Mouse (Mus musculus): Measurements from ENCODE around the gene Tpm1.

Gene Tpm1

DNA sequence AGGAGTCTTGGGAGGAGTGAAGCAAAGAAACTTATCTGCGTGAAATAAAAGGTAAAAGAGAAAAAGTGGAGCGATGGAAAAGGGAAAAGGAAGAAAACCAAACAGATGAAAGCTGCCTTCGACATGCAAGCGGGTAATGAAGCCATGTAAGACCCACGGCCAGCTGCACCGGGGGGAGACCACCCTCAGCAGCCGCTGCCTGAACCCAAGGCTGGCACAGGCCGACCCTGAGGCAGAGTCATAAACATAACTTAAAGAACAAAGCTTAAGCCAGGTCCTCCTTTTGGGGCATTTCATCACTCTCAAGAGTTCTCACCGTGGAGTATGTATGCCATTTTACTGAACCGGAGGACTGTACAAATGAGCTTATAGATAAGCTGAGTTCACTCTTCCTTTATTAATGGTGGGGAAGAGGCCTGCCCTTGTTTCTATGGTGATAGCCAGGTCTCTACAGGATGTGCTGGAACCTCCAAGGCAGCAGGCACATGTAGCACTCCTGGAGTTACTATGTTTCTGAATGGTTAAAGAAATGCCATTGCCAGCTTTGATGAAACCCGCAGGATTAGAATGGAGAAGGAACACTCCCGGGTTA is 21.0 kb downstream of the Tpm1 start:
- in situ Hi-C loops (cut with MboI, MseI): no loop called here

DNA sequence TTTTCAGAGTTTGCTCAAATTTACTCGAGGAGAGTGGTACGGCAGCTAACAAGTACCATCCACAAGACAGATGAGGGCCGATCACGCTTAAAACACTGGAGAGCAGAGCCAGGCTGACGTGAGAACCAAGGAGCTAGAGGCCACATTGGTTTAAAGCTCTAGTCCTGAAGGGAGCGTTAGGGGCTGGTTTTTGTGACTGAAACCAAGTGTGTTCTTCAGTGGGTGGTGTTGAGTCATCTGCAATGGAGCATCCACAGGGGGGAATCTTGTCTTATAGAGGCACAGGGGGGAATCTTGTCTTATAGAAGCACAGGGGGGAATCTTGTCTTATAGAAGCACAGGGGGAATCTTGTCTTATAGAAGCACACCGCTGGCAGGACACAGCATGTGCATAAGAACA is 22.3 kb downstream of the Tpm1 start:
- in situ Hi-C loops (cut with MboI, MseI): no loop called here

DNA sequence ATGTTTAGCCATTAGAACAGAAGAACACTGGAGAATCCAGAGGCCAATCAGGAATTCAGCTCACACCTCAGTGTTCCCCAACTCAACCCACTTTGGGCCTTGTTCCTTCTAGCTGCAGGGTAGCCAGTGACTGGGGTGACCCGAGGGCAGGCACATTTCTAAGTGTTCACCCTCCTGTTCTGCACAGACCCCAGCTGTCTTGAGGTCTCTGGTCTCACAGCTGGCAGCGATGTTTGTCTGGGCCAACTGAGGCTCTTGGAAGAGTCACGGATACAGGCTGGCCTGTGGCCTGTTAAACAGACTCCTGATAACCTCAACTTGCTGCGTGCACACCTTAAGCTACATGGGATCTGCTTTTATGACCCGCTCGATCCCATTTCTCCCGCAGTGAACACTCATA is 23.1 kb downstream of the Tpm1 start:
- in situ Hi-C loops (cut with MboI, MseI): no loop called here

DNA sequence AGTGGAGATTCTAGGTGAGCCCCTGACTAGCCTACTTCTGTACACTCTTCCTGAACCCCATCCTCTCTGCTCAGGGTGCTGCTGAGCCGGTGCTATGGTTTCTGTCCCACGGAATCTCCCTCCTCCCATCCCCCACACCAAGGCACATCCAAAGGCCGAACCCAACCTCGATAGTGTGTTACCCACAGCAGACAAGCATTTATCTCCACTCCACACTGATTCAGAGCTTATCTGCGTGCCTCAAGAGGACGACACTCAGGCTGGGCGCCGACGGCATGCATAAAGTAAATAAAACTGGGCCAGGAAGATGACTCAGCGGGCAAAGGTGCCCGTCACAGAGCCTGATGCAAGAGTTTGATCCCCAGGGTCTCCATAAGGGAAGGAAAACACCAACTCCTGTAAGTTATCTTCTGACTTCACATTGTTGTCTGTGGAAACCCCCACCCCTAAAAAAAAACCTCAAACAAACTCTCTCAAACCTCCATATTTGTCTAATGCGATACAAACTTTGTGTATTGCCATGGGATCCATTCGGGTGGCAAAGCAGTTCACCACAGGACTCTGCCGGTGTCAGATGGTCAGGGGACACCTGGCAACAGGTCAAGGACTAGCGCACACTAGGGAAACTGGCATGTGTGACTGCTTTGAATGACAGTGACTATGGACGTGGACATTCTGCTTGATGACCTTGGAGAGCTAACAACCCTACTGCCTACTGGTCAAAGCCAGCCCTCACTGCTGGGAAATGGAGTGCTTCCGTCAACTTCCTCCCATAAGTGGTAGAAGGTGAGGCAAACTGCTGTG is 24.1 kb downstream of the Tpm1 start:
- in situ Hi-C loops (cut with MboI, MseI): no loop called here

DNA sequence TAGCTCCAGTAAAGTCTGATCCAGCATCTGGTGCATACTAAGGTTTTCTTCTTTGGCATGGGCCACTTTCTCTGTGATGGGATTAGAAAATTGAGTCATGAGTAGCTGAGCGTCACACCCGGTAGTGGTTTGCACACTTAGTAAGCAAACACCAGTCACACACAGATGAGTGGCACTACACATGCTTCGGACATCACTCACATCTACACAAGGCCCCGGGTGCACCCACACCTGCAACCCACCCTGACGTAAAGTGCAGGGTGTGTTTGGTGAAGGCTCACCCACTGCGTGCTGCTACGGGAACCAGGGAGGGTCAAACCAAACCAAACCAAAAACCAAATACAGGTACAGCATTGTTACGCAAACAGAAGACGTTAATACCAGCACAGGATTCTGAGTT is 25.8 kb downstream of the Tpm1 start:
- in situ Hi-C loops (cut with MboI, MseI): no loop called here

DNA sequence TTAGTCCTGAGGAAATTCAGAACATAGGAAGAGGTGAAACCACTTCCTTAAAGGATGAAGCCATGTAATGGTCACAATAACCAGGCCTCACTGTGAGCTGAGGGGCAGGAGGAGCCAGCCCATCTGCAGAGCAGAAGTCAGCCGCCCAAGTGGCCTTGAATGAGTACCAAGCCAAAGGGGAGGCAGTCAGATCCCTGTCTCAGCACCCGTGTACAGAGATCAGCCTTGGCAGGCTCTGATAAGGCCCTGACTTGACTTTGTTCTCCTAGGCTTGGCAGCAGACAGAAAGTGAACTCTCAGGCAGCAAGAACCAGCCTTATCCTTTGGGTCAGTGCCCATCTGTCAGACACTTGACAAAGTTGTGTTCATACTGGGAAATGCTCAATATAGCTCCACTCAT is 29.1 kb downstream of the Tpm1 start:
- in situ Hi-C loops (cut with MboI, MseI): no loop called here

DNA sequence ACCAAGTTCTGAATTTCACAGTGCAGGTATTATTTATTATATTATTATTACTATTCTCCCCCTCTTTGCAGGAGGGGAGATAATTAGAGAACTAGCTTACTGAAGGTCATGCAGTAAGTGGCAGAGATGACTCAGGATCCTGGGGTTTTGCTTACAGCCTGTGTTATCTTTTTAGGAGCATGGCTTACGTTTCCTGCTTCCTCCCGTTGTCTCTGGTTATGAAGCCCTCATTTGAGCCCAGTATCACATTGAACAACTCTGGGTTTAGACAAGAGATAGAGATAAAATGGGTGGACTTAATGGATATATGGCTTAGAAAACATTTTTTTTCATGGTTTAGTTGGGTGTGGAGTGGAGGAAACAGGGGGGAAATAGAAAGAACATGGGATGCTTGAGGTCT is 35.7 kb downstream of the Tpm1 start:
- in situ Hi-C loops (cut with MboI, MseI): no loop called here

DNA sequence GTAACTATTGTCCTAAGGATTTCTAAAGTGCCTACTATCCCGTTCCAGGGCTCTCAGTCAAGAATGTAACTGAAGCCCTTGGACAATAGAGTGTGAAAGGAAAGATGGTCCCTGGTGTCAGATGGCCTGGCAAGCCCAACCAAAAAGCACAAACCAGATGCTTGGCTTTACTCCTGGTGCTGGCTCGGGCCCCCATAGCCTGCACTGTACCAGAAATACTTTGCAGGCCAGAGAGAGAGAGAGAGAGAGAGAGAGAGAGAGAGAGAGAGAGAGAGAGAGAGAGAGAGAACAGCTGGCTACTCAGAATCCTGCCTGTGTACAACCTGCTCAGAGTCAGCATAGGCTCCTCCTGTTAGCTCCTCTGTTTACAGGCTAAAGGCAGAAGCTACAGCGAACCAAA is 36.7 kb downstream of the Tpm1 start:
- in situ Hi-C loops (cut with MboI, MseI): no loop called here

DNA sequence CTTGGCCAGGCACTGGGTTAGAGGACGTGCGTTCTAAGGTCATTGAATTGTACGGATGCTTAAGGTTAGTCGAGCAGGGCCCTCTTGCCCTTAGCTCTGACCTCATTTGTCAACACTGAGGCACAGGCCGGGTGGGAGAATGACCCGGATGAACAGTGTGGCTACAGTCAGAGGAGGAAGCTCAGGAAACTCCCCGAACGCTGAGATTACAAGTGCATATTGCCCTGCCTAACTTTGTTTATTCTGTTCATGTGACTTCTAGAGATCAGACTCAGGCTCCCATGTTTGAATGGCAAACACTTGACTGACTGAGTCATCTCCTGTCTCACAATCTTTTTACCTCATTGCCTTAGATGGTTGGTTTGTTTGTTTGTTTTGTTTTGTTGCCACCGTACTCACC is 37.7 kb downstream of the Tpm1 start:
- in situ Hi-C loops (cut with MboI, MseI): no loop called here

DNA sequence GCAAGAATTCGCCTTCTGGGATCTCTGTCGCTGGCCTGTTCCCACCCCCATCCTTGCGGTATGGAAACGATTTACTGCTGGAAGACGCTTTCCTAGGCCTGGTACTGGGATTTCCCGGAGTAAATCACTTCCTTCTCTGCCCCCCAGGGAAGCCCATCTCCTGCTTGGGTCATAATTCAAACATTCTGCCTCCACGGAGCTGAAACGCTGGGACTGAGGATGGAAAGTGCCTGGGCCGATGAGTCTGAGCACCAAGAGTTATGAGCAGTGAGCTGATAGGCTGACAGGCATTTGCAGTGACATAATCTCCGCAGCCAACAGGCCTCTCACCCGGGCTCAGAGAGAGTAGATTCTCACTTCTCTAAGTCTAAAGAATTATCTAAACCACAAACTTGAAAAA is 40.4 kb downstream of the Tpm1 start:
- in situ Hi-C loops (cut with MboI, MseI): loop anchor here in 1 of 2 experiments (10.0 kb wide), 1 partner anchor 236 kb away; no protein-coding TSS in a partner anchor

DNA sequence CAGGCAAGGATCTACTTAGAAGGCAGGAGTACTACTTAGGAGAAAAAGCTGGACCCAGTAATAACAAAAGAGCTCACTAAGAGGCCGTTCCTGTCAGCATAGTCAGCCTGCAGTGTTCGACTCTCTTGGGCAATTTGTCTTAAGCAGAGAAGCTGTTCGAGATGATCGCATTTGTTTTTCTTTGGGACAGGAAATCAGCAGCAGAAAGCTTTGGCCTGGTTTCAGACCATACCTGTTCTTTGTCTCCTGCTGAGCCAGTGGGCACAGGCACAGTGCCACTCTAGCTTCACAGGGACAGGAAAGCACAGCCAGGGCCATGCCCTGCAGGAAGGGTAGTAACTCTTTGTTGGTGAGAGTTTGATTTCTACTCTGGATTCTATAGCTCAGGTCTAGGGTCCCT is 42.8 kb downstream of the Tpm1 start:
- in situ Hi-C loops (cut with MboI, MseI): loop anchor here in 1 of 2 experiments (10.0 kb wide), 1 partner anchor 238 kb away; no protein-coding TSS in a partner anchor

DNA sequence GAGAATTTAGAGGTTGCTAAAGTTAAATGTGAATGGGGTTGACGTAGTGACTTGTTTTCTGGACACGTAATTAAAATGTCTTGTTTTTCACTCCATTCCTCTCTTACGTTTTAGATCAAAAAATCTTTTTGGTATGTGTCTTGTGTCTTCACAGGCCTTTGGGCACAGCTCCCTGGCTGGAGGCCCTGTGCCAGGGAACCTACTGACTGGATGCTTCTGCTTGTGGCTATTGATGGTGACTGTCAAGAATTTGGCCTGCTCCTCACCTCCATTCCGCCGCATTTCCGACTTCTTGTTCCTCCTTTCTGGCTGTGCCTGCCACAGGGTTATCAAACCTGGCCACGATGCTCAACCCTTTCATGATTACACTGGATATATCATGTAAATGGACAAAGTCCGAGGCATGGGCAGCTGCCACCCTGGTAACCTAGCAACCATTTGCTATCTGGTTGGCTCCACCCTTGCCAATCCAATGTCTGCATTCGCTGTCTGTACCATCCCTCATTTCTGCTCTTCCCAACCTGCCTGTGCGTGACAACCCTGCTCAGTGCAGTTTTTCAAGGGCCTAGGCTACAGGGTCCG is 44.0 kb downstream of the Tpm1 start:
- in situ Hi-C loops (cut with MboI, MseI): loop anchor here in 1 of 2 experiments (10.0 kb wide), 1 partner anchor 240 kb away; no protein-coding TSS in a partner anchor

DNA sequence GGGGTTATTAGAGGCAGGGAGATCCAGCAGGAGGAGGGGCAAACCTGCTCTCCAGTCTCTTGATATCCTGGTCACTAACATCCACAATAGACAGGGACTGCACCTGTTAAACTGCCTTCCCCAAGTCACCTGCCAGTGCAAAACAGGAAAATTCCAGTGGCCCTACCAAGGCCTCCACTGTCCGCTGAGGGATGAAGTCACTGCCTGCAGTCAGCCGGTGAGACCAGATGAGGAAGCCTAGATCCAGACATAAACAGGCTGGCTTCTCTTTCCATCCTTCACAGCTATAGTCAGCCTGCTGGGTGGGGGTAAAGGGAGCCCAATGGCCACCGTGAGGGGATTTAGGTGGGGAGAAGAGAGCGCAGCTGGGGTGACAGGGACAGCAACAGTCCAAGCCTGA is 45.5 kb downstream of the Tpm1 start:
- in situ Hi-C loops (cut with MboI, MseI): loop anchor here in 1 of 2 experiments (10.0 kb wide), 1 partner anchor 241 kb away; no protein-coding TSS in a partner anchor

DNA sequence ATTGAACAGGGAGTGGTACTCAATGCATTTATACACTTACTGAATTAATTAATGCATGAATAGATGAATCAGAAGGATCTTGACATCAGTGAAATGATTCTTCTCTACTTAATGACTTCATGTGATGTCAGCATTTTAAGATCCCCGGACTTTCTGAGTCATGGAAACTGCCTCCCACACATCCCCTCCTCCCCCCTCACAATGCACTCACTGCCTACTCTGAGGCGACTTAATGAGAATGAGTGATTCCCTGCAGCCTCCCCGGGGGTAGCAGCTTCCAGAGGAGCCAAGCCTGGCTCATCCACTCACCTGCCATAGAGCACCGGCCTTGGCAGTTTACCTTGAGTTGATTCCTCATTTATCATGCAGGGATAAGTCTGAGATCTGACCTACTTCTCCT is 46.0 kb downstream of the Tpm1 start:
- in situ Hi-C loops (cut with MboI, MseI): loop anchor here in 1 of 2 experiments (10.0 kb wide), 1 partner anchor 242 kb away; no protein-coding TSS in a partner anchor

DNA sequence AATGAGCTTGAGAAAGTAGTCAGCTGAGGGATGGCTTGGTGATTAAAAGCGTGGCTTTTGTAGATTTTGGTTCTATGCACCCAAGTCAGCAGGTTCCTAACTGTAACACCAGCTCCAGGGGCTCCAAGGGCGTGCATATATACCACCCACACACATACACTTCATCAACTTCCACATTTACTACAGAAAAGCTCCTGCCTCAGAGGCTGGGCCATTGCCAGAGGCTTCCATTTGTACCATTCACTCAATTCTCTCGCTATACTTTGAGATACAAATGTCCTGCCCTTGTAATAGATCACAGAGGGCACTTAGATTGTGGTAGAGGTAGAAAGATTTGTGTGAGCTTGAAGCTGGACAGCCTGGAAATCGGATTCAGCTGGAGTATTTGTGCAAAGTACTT is 47.7 kb downstream of the Tpm1 start:
- in situ Hi-C loops (cut with MboI, MseI): loop anchor here in 1 of 2 experiments (10.0 kb wide), 1 partner anchor 243 kb away; no protein-coding TSS in a partner anchor

DNA sequence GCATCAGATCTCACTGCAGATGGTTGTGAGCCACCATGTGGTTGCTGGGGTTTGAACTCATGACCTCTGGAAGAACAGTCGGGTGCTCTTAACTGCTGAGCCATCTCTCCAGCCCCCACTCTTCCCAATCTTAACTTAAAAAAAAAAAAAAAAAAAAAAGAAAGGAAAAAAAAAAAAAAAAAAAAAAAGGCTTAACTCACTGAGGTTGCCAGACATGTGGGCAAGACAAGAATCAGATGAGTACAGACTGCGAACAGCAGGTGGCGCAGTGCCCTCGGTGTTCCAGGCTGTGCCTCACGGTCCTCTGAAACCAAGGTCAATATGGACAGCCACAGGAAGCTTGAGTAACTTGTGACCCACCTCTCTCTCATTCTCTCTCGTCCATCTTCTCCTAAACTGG is 48.2 kb downstream of the Tpm1 start:
- in situ Hi-C loops (cut with MboI, MseI): loop anchor here in 1 of 2 experiments (10.0 kb wide), 1 partner anchor 244 kb away; no protein-coding TSS in a partner anchor

DNA sequence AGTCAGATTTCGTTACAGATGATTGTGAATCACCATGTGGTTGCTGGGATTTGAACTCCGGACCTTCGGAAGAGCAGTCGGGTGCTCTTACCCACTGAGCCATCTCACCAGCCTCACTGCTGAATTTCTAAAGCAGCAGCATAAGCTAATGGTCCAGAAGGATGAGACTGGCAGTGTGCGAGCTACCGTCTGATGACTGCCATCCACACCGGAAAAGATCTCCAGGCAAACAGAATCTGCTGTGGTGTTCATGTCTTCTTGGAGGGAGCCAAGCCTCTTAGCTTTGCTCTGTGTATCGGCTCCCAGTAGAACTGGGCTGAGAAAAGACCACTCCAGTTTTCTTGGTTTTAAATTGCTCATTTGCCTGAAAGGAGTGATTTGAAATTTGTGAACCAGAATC is 49.5 kb downstream of the Tpm1 start:
- in situ Hi-C loops (cut with MboI, MseI): loop anchor here (5.0 to 10.0 kb wide), 2 partner anchors 43 to 245 kb away; no protein-coding TSS in a partner anchor

DNA sequence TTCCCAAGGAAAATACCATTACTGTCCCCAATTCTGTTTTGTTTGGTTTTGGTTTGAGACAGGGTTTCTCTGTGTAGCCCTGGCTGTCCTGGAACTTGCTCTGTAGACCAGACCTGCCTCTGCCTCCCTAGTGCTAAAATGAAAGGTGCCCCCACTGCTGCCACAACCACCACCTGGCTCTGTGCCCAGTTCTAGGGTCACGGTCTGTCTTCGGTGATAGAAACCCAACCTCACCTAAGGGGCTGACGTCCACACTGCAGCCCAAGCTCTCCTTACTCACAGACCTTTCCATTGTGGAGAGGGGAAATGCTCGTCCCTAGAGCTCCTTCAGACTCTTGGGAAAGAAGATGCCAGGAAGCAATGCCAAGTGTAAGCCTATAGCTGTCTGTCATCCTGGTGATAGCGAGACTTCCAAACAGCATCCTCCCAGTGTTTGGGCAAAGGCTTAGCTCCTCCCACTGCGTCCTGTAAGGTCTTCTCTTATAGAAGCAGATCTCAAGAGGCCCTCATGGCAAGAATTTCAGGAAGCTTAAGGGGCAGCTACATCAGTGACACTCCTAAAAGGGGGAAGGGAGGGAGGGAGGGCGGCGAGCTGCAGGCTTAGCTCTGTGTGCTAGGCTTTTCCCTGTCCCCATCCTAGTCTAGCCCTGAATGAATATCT is 57.3 kb downstream of the Tpm1 start:
- in situ Hi-C loops (cut with MboI, MseI): no loop called here

DNA sequence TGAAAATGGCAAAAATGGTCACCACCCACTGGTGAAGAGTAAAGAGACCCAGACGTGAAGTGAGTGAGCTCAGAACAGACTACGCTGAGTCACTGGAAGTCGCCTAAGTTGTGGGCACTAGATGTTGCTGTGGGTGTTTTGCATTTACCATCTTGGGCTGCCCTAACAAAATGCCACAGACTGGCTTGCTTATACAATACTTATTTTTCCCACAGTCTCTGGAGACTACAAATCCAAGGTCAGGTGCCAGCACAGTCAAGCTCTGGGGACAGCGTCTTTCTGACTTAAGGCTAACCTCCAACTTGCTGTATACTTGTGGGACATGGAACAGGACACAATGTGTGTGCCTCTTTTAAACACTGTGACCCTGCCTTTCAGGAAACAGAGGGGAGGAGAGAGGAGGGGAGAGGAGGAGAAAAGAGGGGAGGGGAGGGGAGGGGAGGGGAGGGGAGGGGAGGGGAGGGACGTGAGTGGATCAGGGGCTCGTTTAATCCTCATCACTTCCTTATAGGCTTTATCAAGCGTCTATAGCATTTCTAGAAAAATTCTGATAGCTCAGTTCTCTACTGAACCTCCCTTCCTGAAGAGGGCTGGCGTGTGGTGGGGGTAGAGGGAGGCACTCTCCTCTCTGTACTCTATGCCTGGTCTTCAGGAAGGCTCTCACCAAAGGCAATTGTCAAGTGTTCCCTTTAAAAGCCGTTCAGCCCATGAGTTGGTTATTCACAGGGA is 58.0 kb downstream of the Tpm1 start:
- in situ Hi-C loops (cut with MboI, MseI): no loop called here

DNA sequence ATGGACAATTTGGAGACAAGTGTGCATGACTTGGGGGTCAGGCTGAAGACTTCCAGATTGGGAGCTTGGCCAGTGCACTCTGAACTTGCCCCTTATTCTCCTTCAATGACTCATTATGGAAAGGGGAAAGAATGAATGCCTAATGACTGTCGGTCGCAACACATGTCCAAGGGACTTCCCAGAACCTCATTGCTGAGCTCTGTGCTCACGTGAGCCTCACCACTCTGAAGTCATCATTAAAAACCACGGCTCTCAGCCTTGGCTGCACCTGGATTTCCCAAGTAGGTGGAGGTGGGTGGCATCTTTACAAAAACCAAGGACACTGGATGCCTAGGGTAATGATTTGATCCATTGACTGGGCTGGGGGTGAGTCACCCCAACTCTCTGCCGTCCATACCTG is 59.2 kb downstream of the Tpm1 start:
- in situ Hi-C loops (cut with MboI, MseI): no loop called here

DNA sequence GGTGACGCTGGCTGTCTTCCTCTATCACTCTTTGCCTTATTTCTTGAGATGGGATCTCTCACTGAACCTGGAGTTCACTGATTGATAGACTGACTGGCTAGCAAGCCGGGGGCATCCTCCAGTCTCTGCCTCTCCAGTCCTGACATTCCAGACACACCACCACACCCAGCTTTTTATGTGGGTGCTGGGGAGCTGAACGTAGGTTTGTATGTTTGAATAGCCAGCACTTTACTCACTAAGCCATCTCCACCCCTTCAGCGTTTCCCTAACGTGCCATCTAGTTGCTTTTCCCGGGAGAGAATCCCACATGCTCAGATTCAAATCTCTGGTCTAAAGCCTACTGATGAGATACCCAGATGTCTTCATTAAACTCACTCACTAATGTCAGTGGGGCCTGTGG is 59.6 kb downstream of the Tpm1 start:
- in situ Hi-C loops (cut with MboI, MseI): no loop called here

All from T-helper 17 cell (primary cell).